In the genomic region with DNA sequence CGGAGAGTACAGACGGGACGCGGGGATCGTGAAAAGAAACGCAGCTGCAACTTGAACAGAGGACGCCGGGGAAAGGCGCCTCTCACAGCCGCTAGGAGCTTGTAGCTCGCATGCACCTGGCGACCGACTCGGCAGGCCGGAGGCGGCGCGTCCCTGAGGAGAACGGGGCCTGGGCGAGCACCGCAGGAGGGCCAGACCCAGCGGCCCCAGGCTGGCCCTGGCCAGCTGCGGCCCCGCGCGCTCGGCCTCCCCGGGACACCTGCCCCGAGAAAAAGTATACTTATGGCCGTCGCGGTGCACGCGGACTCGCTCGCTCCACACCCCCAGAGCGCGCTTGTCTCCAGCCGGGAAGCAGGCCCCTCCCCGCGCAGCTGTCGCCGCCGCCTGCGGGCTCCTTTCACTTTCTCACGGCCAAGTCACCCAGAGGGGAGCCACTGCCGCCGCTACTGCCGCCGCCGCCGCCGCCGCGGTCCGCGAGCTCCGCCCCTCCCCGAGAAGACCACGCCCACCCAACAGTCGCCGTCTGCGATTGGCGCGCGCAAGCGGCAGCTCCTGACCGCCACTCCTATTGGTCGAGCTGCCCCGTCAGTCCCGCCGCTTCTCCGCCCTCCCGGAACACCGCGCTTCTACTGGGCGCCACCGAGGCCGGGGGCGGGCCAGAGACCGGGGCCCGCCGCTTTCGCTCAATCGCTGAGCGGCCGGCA, we compare ENCODE assay signal across 1 mouse cellular context.
TF ChIP-seq lines count a peak whose summit lies in the region.

No protein-coding gene starts in this region.

TF ChIP-seq in CH12.LX, 34 proteins besides CTCF, POLR2A, EP300 and RAD21:
- TF ChIP-seq TCF12 (IDR thresholded peaks at IDR 0.05; ENCODE audit: low read depth, low read length) (peak; percentile 71), USF2 (conservative IDR thresholded peaks at IDR 0.05; ENCODE audit: low read depth, low read length) (no peak), MEF2A (IDR thresholded peaks at IDR 0.05; ENCODE audit: borderline replicate concordance, low read depth, low read length) (0 out of 2 replicates have a peak, but pooled peaks have one; percentile 47), ZKSCAN1 (IDR thresholded peaks at IDR 0.05; ENCODE audit: borderline replicate concordance, low read depth, low read length) (no peak), HCFC1 (IDR thresholded peaks at IDR 0.05; ENCODE audit: low read depth, low read length) (peak; percentile 25; the same call in 1 of the 2 replicates), CHD1 (IDR thresholded peaks at IDR 0.05; ENCODE audit: low read depth, low read length) (no peak), PAX5 (IDR thresholded peaks at IDR 0.05; ENCODE audit: low read length) (no peak), MAX (IDR thresholded peaks at IDR 0.05; ENCODE audit: low read length) (no peak), ELF1 (IDR thresholded peaks at IDR 0.05; ENCODE audit: low read depth, low read length) (peak; percentile 82), ZMIZ1 (IDR thresholded peaks at IDR 0.05; ENCODE audit: low read depth, low read length) (no peak), MXI1 (IDR thresholded peaks at IDR 0.05; ENCODE audit: low read depth, low read length) (peak; percentile 9; the same call in 1 of the 2 replicates), IRF4 (IDR thresholded peaks at IDR 0.05; ENCODE audit: low read depth, low read length) (peak; percentile 29; the same call in 1 of the 2 replicates), JUND (conservative IDR thresholded peaks at IDR 0.05; ENCODE audit: low read depth, low read length) (no peak), POLR2AphosphoS2 (IDR thresholded peaks at IDR 0.05; ENCODE audit: low read depth, low read length) (no peak), ZNF384 (IDR thresholded peaks at IDR 0.05; ENCODE audit: low read depth, low read length) (no peak), JUN (IDR thresholded peaks at IDR 0.05; ENCODE audit: insufficient read depth, low read depth, low read length) (no peak), KAT2A (IDR thresholded peaks at IDR 0.05; ENCODE audit: insufficient replicate concordance, low read length) (no peak), GABPA (IDR thresholded peaks at IDR 0.05; ENCODE audit: insufficient replicate concordance, low read depth, low read length) (no peak), CHD2 (IDR thresholded peaks at IDR 0.05; ENCODE audit: low read length) (peak; percentile 76; the same call in 1 of the 2 replicates), MYC (IDR thresholded peaks at IDR 0.05; ENCODE audit: low read depth, low read length) (no peak), TBP (conservative IDR thresholded peaks at IDR 0.05; ENCODE audit: low read depth, low read length) (no peak), NELFE (IDR thresholded peaks at IDR 0.05; ENCODE audit: low read depth, low read length) (no peak), MAFK (IDR thresholded peaks at IDR 0.05; ENCODE audit: insufficient replicate concordance, low read length) (no peak), ZC3H11A (IDR thresholded peaks at IDR 0.05; ENCODE audit: low read depth, low read length) (no peak), UBTF (IDR thresholded peaks at IDR 0.05; ENCODE audit: low read depth, low read length) (0 out of 2 replicates have a peak, but pooled peaks have one; percentile 56), RCOR1 (conservative IDR thresholded peaks at IDR 0.05; ENCODE audit: low read depth, low read length) (no peak), E2F4 (IDR thresholded peaks at IDR 0.05; ENCODE audit: insufficient replicate concordance, low read depth, low read length) (no peak), BHLHE40 (IDR thresholded peaks at IDR 0.05; ENCODE audit: low read depth, low read length) (peak; percentile 29), SIN3A (IDR thresholded peaks at IDR 0.05; ENCODE audit: low read length) (no peak), ETS1 (conservative IDR thresholded peaks at IDR 0.05; ENCODE audit: low read depth, low read length) (no peak), SMC3 (IDR thresholded peaks at IDR 0.05; ENCODE audit: low read depth, low read length) (no peak), NRF1 (IDR thresholded peaks at IDR 0.05; ENCODE audit: low read depth, low read length) (peak; percentile 50), USF1 (IDR thresholded peaks at IDR 0.05; ENCODE audit: low read depth, low read length) (no peak), MAZ (IDR thresholded peaks at IDR 0.05; ENCODE audit: low read depth, low read length) (no peak)
